Mouse (Mus musculus): ENCODE measurements around the gene Mcm9. TPM values are rescaled to one million over a fixed set of nuclear protein-coding genes. Genes with fewer than 3 reads are reported as not detected.
A peak's percentile ranks its signal among the peaks of the same experiment; 100 is the strongest.

Mcm9 gene
- polyA plus RNA-seq, 2 experiments: 8.8 to 12.0 TPM

- TF ChIP-seq POLR2A (IDR thresholded peaks at IDR 0.05; ENCODE audit: borderline replicate concordance, extremely low read depth, insufficient read depth, insufficient read length): no peak
- H3K9me3 ChIP-seq (ENCODE audit: control insufficient read depth, low read length): no peaks in the 10 kb centered on the region
- H3K36me3 ChIP-seq (ENCODE audit: control insufficient read depth, insufficient read depth, low read length): no peaks in the 10 kb centered on the region
- no peaks in the 10 kb centered on the region for H3K4me1 ChIP-seq (ENCODE audit: control insufficient read depth, insufficient read depth, low read length)
- no peak overlapping the region for H3K9ac ChIP-seq (ENCODE audit: low read depth, low read length, severe bottlenecking)
- no peaks in the 10 kb centered on the region for H3K27me3 ChIP-seq (ENCODE audit: control insufficient read depth, insufficient read depth, low read length)
- H3K4me2 ChIP-seq (replicated peaks; ENCODE audit: low read depth, low read length, severe bottlenecking): no peak overlapping the region
- 78% methylated on average over 13 of the region's 13 CpGs for WGBS
- H3K4me3 ChIP-seq (replicated peaks; ENCODE audit: low read length): no peak overlapping the region
- DNase-seq (ENCODE audit: low spot score): no peak
- H3K27ac ChIP-seq (replicated peaks; ENCODE audit: low read depth, low read length): no peak overlapping the region
- no peak for ATAC-seq (ENCODE audit: low FRiP score, low read depth)
These were observed 5.2 kb upstream of the Mcm9 start for GRCm38 (mm10) chr10:53635246-53635971.

DNA sequence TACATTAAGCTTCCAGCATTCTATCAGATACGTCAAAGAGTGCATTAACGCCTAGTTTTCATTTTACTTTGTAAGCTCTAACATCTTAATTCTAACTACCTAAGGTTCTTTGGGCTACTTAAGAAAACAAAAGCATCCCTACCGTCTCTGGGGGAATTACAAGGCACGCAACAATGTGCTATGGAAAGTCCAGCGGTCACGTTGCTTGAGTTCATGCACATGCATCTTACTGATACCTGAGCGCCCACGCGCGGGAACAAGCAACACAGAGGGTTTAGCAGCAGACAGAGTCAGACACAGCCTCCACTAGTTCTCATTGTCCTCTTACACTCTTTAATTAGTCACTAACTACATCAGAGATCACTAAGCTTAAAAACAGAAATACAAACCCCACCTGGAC lies 3.9 kb upstream of the Mcm9 start:
- Histone ChIP-seq H3K27ac (replicated peaks; ENCODE audit: low read depth, low read length) (no peak overlapping the region), H3K4me1 (ENCODE audit: control insufficient read depth, insufficient read depth, low read length) (no peaks in the 10 kb centered on the region), H3K36me3 (ENCODE audit: control insufficient read depth, insufficient read depth, low read length) (no peaks in the 10 kb centered on the region), H3K27me3 (ENCODE audit: control insufficient read depth, insufficient read depth, low read length) (no peaks in the 10 kb centered on the region), H3K9me3 (ENCODE audit: control insufficient read depth, low read length) (no peaks in the 10 kb centered on the region), H3K9ac (ENCODE audit: low read depth, low read length, severe bottlenecking) (no peak overlapping the region), H3K4me2 (replicated peaks; ENCODE audit: low read depth, low read length, severe bottlenecking) (no peak overlapping the region), H3K4me3 (replicated peaks; ENCODE audit: low read length) (no peak overlapping the region)
- no peak for TF ChIP-seq POLR2A (IDR thresholded peaks at IDR 0.05; ENCODE audit: borderline replicate concordance, extremely low read depth, insufficient read depth, insufficient read length)
- ATAC-seq (ENCODE audit: low FRiP score, low read depth): no peak
- no peak for DNase-seq (ENCODE audit: low spot score)
- WGBS: 84% methylated on average over 10 of the region's 10 CpGs

- Histone ChIP-seq H3K9me3 (ENCODE audit: control insufficient read depth, low read length) (no peaks in the 10 kb centered on the region), H3K27ac (replicated peaks; ENCODE audit: low read depth, low read length) (peak overlapping the region; percentile 94), H3K36me3 (ENCODE audit: control insufficient read depth, insufficient read depth, low read length) (peaks cover 2% of the 10 kb centered on the region; the same call in 1 of the 2 replicates), H3K27me3 (ENCODE audit: control insufficient read depth, insufficient read depth, low read length) (no peaks in the 10 kb centered on the region), H3K4me1 (ENCODE audit: control insufficient read depth, insufficient read depth, low read length) (no peaks in the 10 kb centered on the region; the same call in 1 of the 2 replicates), H3K4me2 (replicated peaks; ENCODE audit: low read depth, low read length, severe bottlenecking) (peak overlapping the region; percentile 51), H3K4me3 (replicated peaks; ENCODE audit: low read length) (peak overlapping the region; percentile 56), H3K9ac (ENCODE audit: low read depth, low read length, severe bottlenecking) (peak overlapping the region; percentile 69)
- under 1% methylated on average over 21 of the region's 35 CpGs for WGBS
- ATAC-seq (ENCODE audit: low FRiP score, low read depth): peak; percentile 95
- TF ChIP-seq POLR2A (IDR thresholded peaks at IDR 0.05; ENCODE audit: borderline replicate concordance, extremely low read depth, insufficient read depth, insufficient read length): 0 out of 2 replicates have a peak, but pooled peaks have one; percentile 23
- peak; percentile 97 for DNase-seq (ENCODE audit: low spot score)
These were observed 355 bp downstream of the Mcm9 start for GRCm38 (mm10) chr10:53629918-53630250.

- H3K9me3 ChIP-seq (ENCODE audit: control insufficient read depth, low read length): no peaks in the 10 kb centered on the region
- peak overlapping the region; percentile 94 for H3K27ac ChIP-seq (replicated peaks; ENCODE audit: low read depth, low read length)
- WGBS: 1% methylated on average over 49 of the region's 67 CpGs
- TF ChIP-seq POLR2A (IDR thresholded peaks at IDR 0.05; ENCODE audit: borderline replicate concordance, extremely low read depth, insufficient read depth, insufficient read length): peak; percentile 94; the same call in 1 of the 2 replicates
- H3K4me1 ChIP-seq (ENCODE audit: control insufficient read depth, insufficient read depth, low read length): no peaks in the 10 kb centered on the region; the same call in 1 of the 2 replicates
- DNase-seq (ENCODE audit: low spot score) (peak; percentile 92), ATAC-seq (ENCODE audit: low FRiP score, low read depth) (peak; percentile 79)
- H3K4me3 ChIP-seq (replicated peaks; ENCODE audit: low read length): peak overlapping the region; percentile 56
- H3K4me2 ChIP-seq (replicated peaks; ENCODE audit: low read depth, low read length, severe bottlenecking): peak overlapping the region; percentile 51
- H3K27me3 ChIP-seq (ENCODE audit: control insufficient read depth, insufficient read depth, low read length): no peaks in the 10 kb centered on the region
- H3K36me3 ChIP-seq (ENCODE audit: control insufficient read depth, insufficient read depth, low read length): peaks cover 4% of the 10 kb centered on the region; the same call in 1 of the 2 replicates
- H3K9ac ChIP-seq (ENCODE audit: low read depth, low read length, severe bottlenecking): peak overlapping the region; percentile 69
These were observed 857 bp downstream of the Mcm9 start for GRCm38 (mm10) chr10:53629247-53629917.

- Histone ChIP-seq H3K36me3 (ENCODE audit: control insufficient read depth, insufficient read depth, low read length) (peaks cover 43% of the 10 kb centered on the region), H3K4me1 (ENCODE audit: control insufficient read depth, insufficient read depth, low read length) (no peaks in the 10 kb centered on the region), H3K4me2 (replicated peaks; ENCODE audit: low read depth, low read length, severe bottlenecking) (no peak overlapping the region), H3K9ac (ENCODE audit: low read depth, low read length, severe bottlenecking) (no peak overlapping the region), H3K4me3 (replicated peaks; ENCODE audit: low read length) (no peak overlapping the region), H3K27me3 (ENCODE audit: control insufficient read depth, insufficient read depth, low read length) (no peaks in the 10 kb centered on the region), H3K9me3 (ENCODE audit: control insufficient read depth, low read length) (no peaks in the 10 kb centered on the region), H3K27ac (replicated peaks; ENCODE audit: low read depth, low read length) (no peak overlapping the region)
- ATAC-seq (ENCODE audit: low FRiP score, low read depth) (no peak), DNase-seq (ENCODE audit: low spot score) (no peak)
- 86% methylated on average over 8 of the region's 8 CpGs for WGBS
- TF ChIP-seq POLR2A (IDR thresholded peaks at IDR 0.05; ENCODE audit: borderline replicate concordance, extremely low read depth, insufficient read depth, insufficient read length): no peak
These were observed 14.2 kb downstream of the Mcm9 start for GRCm38 (mm10) chr10:53615850-53616616.

All from limb, embryonic 14.5 days (tissue).